Mouse (Mus musculus): Measurements from ENCODE around the gene Fam71b. TPM values are rescaled to one million over a fixed set of nuclear protein-coding genes. Genes with fewer than 3 reads are reported as not detected.

Fam71b gene
- polyA plus RNA-seq, 1 experiment from 2014 or later, result not detected

Other genes with a start within 250 kb of the Fam71b start
- 0.11 and 0.29 TPM in 2 replicates for gene Nipal4, start 230.1 kb upstream of the Fam71b start, polyA plus RNA-seq (2015; fragmentation: Nextera tagmentation; extraction: Ambion mirVana)
- 3.2 and 5.3 TPM in 2 replicates for gene Fndc9, start 161.0 kb upstream of the Fam71b start, polyA plus RNA-seq (2015; fragmentation: Nextera tagmentation; extraction: Ambion mirVana)
- gene Cyfip2, start 83.7 kb upstream of the Fam71b start, polyA plus RNA-seq (2015; fragmentation: Nextera tagmentation; extraction: Ambion mirVana), result 88.4 and 91.4 TPM in 2 replicates
- gene Itk, start 7.0 kb upstream of the Fam71b start, polyA plus RNA-seq (2015; fragmentation: Nextera tagmentation; extraction: Ambion mirVana), result not detected in 2 replicates
- 73.1 and 88.4 TPM in 2 replicates for gene Med7, start 40.4 kb downstream of the Fam71b start, polyA plus RNA-seq (2015; fragmentation: Nextera tagmentation; extraction: Ambion mirVana)
- 0.15 and 0.34 TPM in 2 replicates for gene Havcr2, start 58.4 kb downstream of the Fam71b start, polyA plus RNA-seq (2015; fragmentation: Nextera tagmentation; extraction: Ambion mirVana)
- gene Gm12169, start 127.7 kb downstream of the Fam71b start, polyA plus RNA-seq (2015; fragmentation: Nextera tagmentation; extraction: Ambion mirVana), result not detected in 2 replicates
- not detected in 2 replicates for gene BC053393, start 175.0 kb downstream of the Fam71b start, polyA plus RNA-seq (2015; fragmentation: Nextera tagmentation; extraction: Ambion mirVana)
- not detected in 2 replicates for gene Dppa1, start 232.7 kb downstream of the Fam71b start, polyA plus RNA-seq (2015; fragmentation: Nextera tagmentation; extraction: Ambion mirVana)

Data from forebrain, embryonic 16.5 days (tissue).